Mouse (Mus musculus): ENCODE data around the gene Gm43518. TPM values are rescaled to one million over a fixed set of nuclear protein-coding genes. Genes with fewer than 3 reads are reported as not detected.

The Gm43518 gene
- not detected for polyA plus RNA-seq (2014; fragmentation: Illumina TruSeq; extraction: RNeasy Lipid Tissue Mini Kit (QIAGEN cat#74804); ENCODE audit: insufficient read depth, low read depth, low replicate concordance)

DNA sequence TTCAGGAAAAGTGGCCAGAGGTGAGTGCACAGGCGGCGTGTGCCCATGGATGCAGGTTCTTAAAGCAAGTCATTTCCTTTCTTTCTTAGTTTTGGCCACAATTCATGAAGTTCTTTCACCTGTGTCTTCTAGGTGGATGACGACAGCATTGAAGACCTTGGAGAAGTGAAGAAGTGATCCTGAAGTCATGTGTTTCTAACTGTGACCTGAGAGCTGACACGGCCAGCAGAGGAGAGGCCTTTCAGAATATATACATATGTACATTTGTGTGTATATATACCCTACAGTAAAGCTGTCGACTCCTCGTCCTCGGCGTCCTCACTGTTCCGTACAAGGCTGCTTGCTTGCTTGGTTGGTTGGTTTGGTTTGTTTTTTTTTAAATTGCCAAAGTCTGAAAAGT, at the start of gene Gm43518:
TSS of gene Gm43518 (plus strand) at position 301 of the 400 bp plus-strand sequence.

GRCm38 (mm10) chr5:123879928-123880327, 47.3 kb upstream of the Gm43518 start, which contains the start of gene Hcar1:
Gene Hcar1 (minus strand): TSS chr5:123880020.

DNA sequence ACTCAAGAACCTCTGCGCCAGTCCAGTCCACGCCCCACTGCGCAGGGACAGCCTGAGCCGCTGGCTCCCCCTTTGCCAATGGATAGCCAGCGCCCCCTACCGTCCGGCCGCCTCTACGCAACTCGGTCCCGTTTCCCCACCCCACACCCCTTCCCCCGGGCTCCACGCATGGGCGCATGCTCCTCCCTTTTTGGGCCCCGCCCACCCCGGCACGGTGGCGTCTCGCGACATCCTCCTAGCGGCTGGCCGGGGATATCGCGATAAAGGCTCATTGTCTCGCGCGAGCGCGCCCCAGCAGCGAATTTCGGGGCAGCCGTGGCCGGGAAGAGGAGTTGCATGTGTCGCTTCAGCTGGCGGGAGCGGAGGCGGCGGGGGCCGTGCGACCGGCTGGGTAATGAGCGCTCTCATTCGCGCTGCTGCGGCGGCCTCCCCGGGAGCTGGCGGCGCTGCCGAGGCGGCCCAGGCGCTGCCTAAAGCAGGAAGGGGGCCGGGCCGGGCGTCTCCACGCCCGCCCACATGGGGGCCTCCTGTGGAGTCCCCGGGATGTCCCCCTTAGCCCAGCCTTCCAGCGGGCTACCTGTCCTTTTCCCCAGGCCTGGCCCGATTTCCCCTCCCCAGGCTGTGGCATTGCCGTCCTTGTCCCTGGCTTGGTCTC, 20.1 kb upstream of the Gm43518 start, which contains the start of gene Denr:
TSS of gene Denr (plus strand) at position 200 of the 655 bp plus-strand sequence.

GRCm38 (mm10) chr5:123930508-123930989, 3.3 kb downstream of the Gm43518 start, which contains the start of gene Ccdc62:
Gene Ccdc62 (plus strand): TSS chr5:123930679.

DNA sequence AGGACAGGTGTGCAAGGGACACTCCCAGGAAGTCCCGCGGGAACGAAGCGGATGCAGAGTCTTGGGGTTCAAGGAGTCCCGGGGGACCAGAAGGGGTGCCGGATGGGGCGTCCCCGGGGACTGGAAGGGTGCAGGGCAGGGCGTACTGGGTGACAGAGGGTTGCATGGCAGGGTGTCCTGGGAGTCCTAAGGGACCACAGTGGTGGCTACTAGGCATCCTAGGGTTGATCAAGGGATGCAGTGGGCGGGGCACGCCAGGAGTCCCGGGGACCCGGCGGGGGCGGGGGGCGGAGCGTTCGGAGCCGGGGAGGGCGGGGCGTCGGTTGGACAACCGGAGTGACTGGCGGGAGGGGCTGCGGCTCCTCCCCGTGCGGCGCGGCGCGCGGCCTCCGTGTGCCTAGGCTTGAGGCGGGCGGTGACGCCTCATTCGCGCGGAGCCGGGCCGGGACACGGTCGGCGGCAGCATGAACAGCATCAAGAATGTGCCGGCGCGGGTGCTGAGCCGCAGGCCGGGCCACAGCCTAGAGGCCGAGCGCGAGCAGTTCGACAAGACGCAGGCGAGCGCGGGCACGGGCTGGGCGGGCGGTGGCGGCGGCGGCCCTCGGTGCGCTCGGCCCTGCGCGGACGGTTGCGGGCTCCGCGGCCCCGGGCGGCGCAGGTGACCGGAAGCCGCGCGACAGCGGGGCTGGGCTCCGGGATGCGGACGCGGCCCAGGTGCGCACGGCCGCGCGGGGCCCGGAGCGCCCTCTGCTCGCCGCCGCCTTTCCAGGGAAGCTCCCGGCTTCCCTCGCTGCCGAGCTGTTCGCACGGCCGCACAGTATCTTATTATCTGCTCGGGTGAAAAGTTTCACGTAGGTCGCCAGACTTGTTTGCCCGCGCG, 46.3 kb downstream of the Gm43518 start, which contains the start of gene Hip1r:
TSS of gene Hip1r (plus strand) at position 330 of the 880 bp plus-strand sequence.

Other genes with a start within 250 kb of the Gm43518 start
- gene Clip1, start 242.8 kb upstream of the Gm43518 start, polyA plus RNA-seq (2014; fragmentation: Illumina TruSeq; extraction: RNeasy Lipid Tissue Mini Kit (QIAGEN cat#74804); ENCODE audit: insufficient read depth, low read depth, low replicate concordance) = 45.8 TPM
- 23.2 TPM for gene Zcchc8, start 206.3 kb upstream of the Gm43518 start, polyA plus RNA-seq (2014; fragmentation: Illumina TruSeq; extraction: RNeasy Lipid Tissue Mini Kit (QIAGEN cat#74804); ENCODE audit: insufficient read depth, low read depth, low replicate concordance)
- 55.2 TPM for gene Rsrc2, start 178.0 kb upstream of the Gm43518 start, polyA plus RNA-seq (2014; fragmentation: Illumina TruSeq; extraction: RNeasy Lipid Tissue Mini Kit (QIAGEN cat#74804); ENCODE audit: insufficient read depth, low read depth, low replicate concordance)
- gene Kntc1, start 177.7 kb upstream of the Gm43518 start, polyA plus RNA-seq (2014; fragmentation: Illumina TruSeq; extraction: RNeasy Lipid Tissue Mini Kit (QIAGEN cat#74804); ENCODE audit: insufficient read depth, low read depth, low replicate concordance) = 0.74 TPM
- 3.6 TPM for gene Hcar2, start 61.9 kb upstream of the Gm43518 start, polyA plus RNA-seq (2014; fragmentation: Illumina TruSeq; extraction: RNeasy Lipid Tissue Mini Kit (QIAGEN cat#74804); ENCODE audit: insufficient read depth, low read depth, low replicate concordance)
- 1.1 TPM for gene Hcar1, start 47.4 kb upstream of the Gm43518 start, polyA plus RNA-seq (2014; fragmentation: Illumina TruSeq; extraction: RNeasy Lipid Tissue Mini Kit (QIAGEN cat#74804); ENCODE audit: insufficient read depth, low read depth, low replicate concordance)
- 37.4 TPM for gene Denr, start 20.2 kb upstream of the Gm43518 start, polyA plus RNA-seq (2014; fragmentation: Illumina TruSeq; extraction: RNeasy Lipid Tissue Mini Kit (QIAGEN cat#74804); ENCODE audit: insufficient read depth, low read depth, low replicate concordance)
- 1.8 TPM for gene Ccdc62, start 3.3 kb downstream of the Gm43518 start, polyA plus RNA-seq (2014; fragmentation: Illumina TruSeq; extraction: RNeasy Lipid Tissue Mini Kit (QIAGEN cat#74804); ENCODE audit: insufficient read depth, low read depth, low replicate concordance)
- gene Hip1r, start 46.2 kb downstream of the Gm43518 start, polyA plus RNA-seq (2014; fragmentation: Illumina TruSeq; extraction: RNeasy Lipid Tissue Mini Kit (QIAGEN cat#74804); ENCODE audit: insufficient read depth, low read depth, low replicate concordance) = 14.2 TPM
- 14.6 TPM for gene Vps37b, start 104.9 kb downstream of the Gm43518 start, polyA plus RNA-seq (2014; fragmentation: Illumina TruSeq; extraction: RNeasy Lipid Tissue Mini Kit (QIAGEN cat#74804); ENCODE audit: insufficient read depth, low read depth, low replicate concordance)
- gene Abcb9, start 168.4 kb downstream of the Gm43518 start, polyA plus RNA-seq (2014; fragmentation: Illumina TruSeq; extraction: RNeasy Lipid Tissue Mini Kit (QIAGEN cat#74804); ENCODE audit: insufficient read depth, low read depth, low replicate concordance) = 3.2 TPM
- 23.3 TPM for gene Ogfod2, start 184.9 kb downstream of the Gm43518 start, polyA plus RNA-seq (2014; fragmentation: Illumina TruSeq; extraction: RNeasy Lipid Tissue Mini Kit (QIAGEN cat#74804); ENCODE audit: insufficient read depth, low read depth, low replicate concordance)
- gene Arl6ip4, start 188.7 kb downstream of the Gm43518 start, polyA plus RNA-seq (2014; fragmentation: Illumina TruSeq; extraction: RNeasy Lipid Tissue Mini Kit (QIAGEN cat#74804); ENCODE audit: insufficient read depth, low read depth, low replicate concordance) = 48.1 TPM

Data from lung, adult 10 weeks (tissue).